Mouse (Mus musculus): ENCODE measurements around the gene Plpp6. TPM values are rescaled to one million over a fixed set of nuclear protein-coding genes. Genes with fewer than 3 reads are reported as not detected.
"Not testable (repeated sequence)": the region's sequence is repeated elsewhere in the genome, so short reads cannot be mapped to it uniquely, and the experiment has no call there.

Gene Plpp6
- total RNA-seq, 1 experiment from 2014 or later, result 9.4 TPM

GRCm38 (mm10) chr19:28974862-28975611 is 11.3 kb downstream of the Plpp6 start:
- peak; percentile 95 for ATAC-seq (replicated peaks; ENCODE audit: low read depth, poor library complexity, severe bottlenecking)

GRCm38 (mm10) chr19:28982617-28983016 is 18.9 kb downstream of the Plpp6 start:
- ATAC-seq (replicated peaks; ENCODE audit: low read depth, poor library complexity, severe bottlenecking), result no peak

GRCm38 (mm10) chr19:28989515-28989914 is 25.8 kb downstream of the Plpp6 start:
- ATAC-seq (replicated peaks; ENCODE audit: low read depth, poor library complexity, severe bottlenecking), result no peak

GRCm38 (mm10) chr19:28990194-28990589 is 26.4 kb downstream of the Plpp6 start, which contains the start of gene Cdc37l1:
Cdc37l1 (plus strand) TSS chr19:28990352.
- peak; percentile 92 for ATAC-seq (replicated peaks; ENCODE audit: low read depth, poor library complexity, severe bottlenecking)

GRCm38 (mm10) chr19:28990590-28991221 is 27.0 kb downstream of the Plpp6 start:
- ATAC-seq (replicated peaks; ENCODE audit: low read depth, poor library complexity, severe bottlenecking), result peak; percentile 20; the same call in 1 of the 2 replicates

- ATAC-seq (replicated peaks; ENCODE audit: low read depth, poor library complexity, severe bottlenecking), result no peak
Observed at GRCm38 (mm10) chr19:28991391-28991790, 27.6 kb downstream of the Plpp6 start.

- no peak for ATAC-seq (replicated peaks; ENCODE audit: low read depth, poor library complexity, severe bottlenecking)
Observed at GRCm38 (mm10) chr19:28994870-28995269, 31.1 kb downstream of the Plpp6 start.

- ATAC-seq (replicated peaks; ENCODE audit: low read depth, poor library complexity, severe bottlenecking), result no peak
Observed at GRCm38 (mm10) chr19:28995366-28995765, 31.6 kb downstream of the Plpp6 start.

GRCm38 (mm10) chr19:28997976-28998630 is 34.4 kb downstream of the Plpp6 start:
- no peak for ATAC-seq (replicated peaks; ENCODE audit: low read depth, poor library complexity, severe bottlenecking)

- not testable (repeated sequence) for ATAC-seq (replicated peaks; ENCODE audit: low read depth, poor library complexity, severe bottlenecking)
Observed at GRCm38 (mm10) chr19:29000321-29000720, 36.6 kb downstream of the Plpp6 start.

- no peak for ATAC-seq (replicated peaks; ENCODE audit: low read depth, poor library complexity, severe bottlenecking)
Observed at GRCm38 (mm10) chr19:29008069-29008706, 44.4 kb downstream of the Plpp6 start.

- no peak for ATAC-seq (replicated peaks; ENCODE audit: low read depth, poor library complexity, severe bottlenecking)
Observed at GRCm38 (mm10) chr19:29009046-29009445, 45.3 kb downstream of the Plpp6 start.

GRCm38 (mm10) chr19:29011355-29011990 is 47.7 kb downstream of the Plpp6 start:
- ATAC-seq (replicated peaks; ENCODE audit: low read depth, poor library complexity, severe bottlenecking), result no peak

- no peak for ATAC-seq (replicated peaks; ENCODE audit: low read depth, poor library complexity, severe bottlenecking)
Observed at GRCm38 (mm10) chr19:29014466-29015055, 50.8 kb downstream of the Plpp6 start.

- ATAC-seq (replicated peaks; ENCODE audit: low read depth, poor library complexity, severe bottlenecking), result 0 out of 2 replicates have a peak, but pooled peaks have one; percentile 11
Observed at GRCm38 (mm10) chr19:29015410-29016203, 51.9 kb downstream of the Plpp6 start.

- no peak for ATAC-seq (replicated peaks; ENCODE audit: low read depth, poor library complexity, severe bottlenecking)
Observed at GRCm38 (mm10) chr19:29016204-29016765, 52.5 kb downstream of the Plpp6 start.
